Mouse (Mus musculus) stomach, postnatal 0 days (tissue): Measurements from ENCODE around the gene Spata32. TPM values are rescaled to one million over a fixed set of nuclear protein-coding genes. Genes with fewer than 3 reads are reported as not detected.

Source experiments
- ATAC-seq: fragments of 200-750 bp; cut with Nextera tagmentation; 2 replicates; pipeline ENCODE4 v1.8.0; 2017; ENCODE audit not compliant: low FRiP score, low TSS enrichment
- DNase-seq: peaks from one replicate; pipeline ENCODE4 v3.0.0-alpha.2; 2016; ENCODE audit warnings: low spot score
- H3K27ac ChIP-seq: fragments of 300-500 bp; sonication (generic); replicated peaks from 2 replicates; pipeline ENCODE4 v1.5.1; 2014; ENCODE audit warnings: mild to moderate bottlenecking, control low read depth
- H3K27me3 ChIP-seq: fragments of 300-500 bp; sonication (generic); 2 replicates; pipeline ENCODE4 v1.6.1; 2014; ENCODE audit warnings: low read length; ENCODE audit not compliant: control insufficient read depth, insufficient read depth
- H3K36me3 ChIP-seq: fragments of 300-500 bp; sonication (generic); 2 replicates; pipeline ENCODE4 v1.6.1; 2014; ENCODE audit warnings: low read length, mixed read lengths; ENCODE audit not compliant: control insufficient read depth, insufficient read depth
- H3K4me1 ChIP-seq: fragments of 300-500 bp; sonication (generic); replicated peaks from 2 replicates; pipeline ENCODE4 v1.6.1; 2014; ENCODE audit warnings: antibody characterized with exemption; ENCODE audit not compliant: control insufficient read depth, insufficient read depth
- H3K4me2 ChIP-seq: fragments of 300-500 bp; sonication (generic); replicated peaks from 2 replicates; pipeline ENCODE4 v1.6.1; 2014; ENCODE audit warnings: low read depth, mild to moderate bottlenecking, control low read depth, moderate library complexity
- H3K4me3 ChIP-seq: fragments of 300-500 bp; sonication (generic); 2 replicates; pipeline ENCODE4 v1.5.1; 2014; ENCODE audit warnings: low read depth, low read length, control low read depth
- H3K9ac ChIP-seq: fragments of 300-500 bp; sonication (generic); 2 replicates; pipeline ENCODE4 v1.6.1; 2014; ENCODE audit warnings: mild to moderate bottlenecking, low read length, control low read depth, mixed read lengths
- H3K9me3 ChIP-seq: fragments of 300-500 bp; sonication (generic); 2 replicates; pipeline ENCODE4 v1.6.1; 2016; ENCODE audit warnings: low read length; ENCODE audit not compliant: control insufficient read depth
- CTCF ChIP-seq: IDR thresholded peaks from 2 replicates; pipeline ENCODE4 v1.5.1; 2016; ENCODE audit warnings: antibody characterized with exemption, low read depth, mild to moderate bottlenecking, moderate library complexity
- EP300 ChIP-seq: optimal IDR thresholded peaks from 2 replicates; pipeline ENCODE3; 2016; ENCODE audit warnings: antibody characterized with exemption
- WGBS: fragments of 180-500 bp; shearing (Covaris S2); extraction: QIAGEN DNeasy Blood & Tissue Kit; methylation state at CpG from one replicate; pipeline ENCODE4 v1.1.7; 2014; 5-methylcytosine and 5-hydroxymethylcytosine counted together
- polyA plus RNA-seq: library from polyadenylated mRNA; unstranded; fragments of >200 nt; fragmentation: Nextera tagmentation; extraction: Ambion mirVana; gene quantifications from 2 replicates; pipeline ENCODE4 v1.2.1, GENCODE M21; 2015

Gene Spata32
- polyA plus RNA-seq, 1 experiment from 2014 or later, result not detected

DNA sequence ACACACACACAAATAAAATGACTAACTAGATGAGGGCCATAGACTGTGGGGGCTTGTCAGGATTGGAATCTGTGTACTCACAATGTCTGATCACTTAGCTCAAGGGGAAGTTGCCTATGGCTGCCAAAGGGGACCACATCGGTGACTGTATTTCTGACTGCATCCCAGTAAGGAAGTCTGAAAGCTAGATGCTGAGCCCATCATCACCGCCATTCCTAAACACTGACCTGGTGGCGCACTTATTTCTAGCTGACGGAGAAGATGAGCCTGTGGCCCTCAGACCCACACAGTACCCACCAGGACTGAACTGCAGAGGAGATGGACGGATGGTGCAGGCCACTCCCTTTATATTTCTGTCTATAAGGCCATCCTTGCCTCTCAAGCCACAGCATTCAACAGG, 41.8 kb upstream of the Spata32 start:
- no peak for DNase-seq
- Histone ChIP-seq H3K36me3 (no peaks in the 10 kb centered on the region), H3K4me2 (no peak overlapping the region), H3K27ac (no peak overlapping the region; the same call in 1 of the 2 replicates), H3K27me3 (no peaks in the 10 kb centered on the region), H3K9ac (no peak overlapping the region), H3K9me3 (no peaks in the 10 kb centered on the region), H3K4me3 (no peak overlapping the region), H3K4me1 (peaks cover 11% of the 10 kb centered on the region)
- 91% methylated on average over 5 of the region's 5 CpGs for WGBS
- TF ChIP-seq CTCF, result no peak
- no peak for ATAC-seq

GRCm38 (mm10) chr11:103257938-103258481, 39.8 kb upstream of the Spata32 start:
- no peak overlapping the region for H3K4me3 ChIP-seq
- no peak overlapping the region for H3K27ac ChIP-seq
- peaks cover 7% of the 10 kb centered on the region for H3K4me1 ChIP-seq
- H3K4me2 ChIP-seq, result no peak overlapping the region
- 68% methylated on average over 4 of the region's 4 CpGs for WGBS
- H3K9ac ChIP-seq, result no peak overlapping the region
- H3K27me3 ChIP-seq, result no peaks in the 10 kb centered on the region
- no peak for DNase-seq
- H3K9me3 ChIP-seq, result no peaks in the 10 kb centered on the region
- ATAC-seq, result no peak
- no peaks in the 10 kb centered on the region for H3K36me3 ChIP-seq
- no peak for TF ChIP-seq EP300
- no peak for TF ChIP-seq CTCF

GRCm38 (mm10) chr11:103253605-103254004, 35.4 kb upstream of the Spata32 start:
- no peak overlapping the region for H3K9ac ChIP-seq
- no peak overlapping the region for H3K27ac ChIP-seq
- no peaks in the 10 kb centered on the region for H3K4me1 ChIP-seq
- ATAC-seq (no peak), DNase-seq (no peak)
- 87% methylated on average over 5 of the region's 5 CpGs for WGBS
- no peaks in the 10 kb centered on the region for H3K27me3 ChIP-seq
- H3K9me3 ChIP-seq, result no peaks in the 10 kb centered on the region
- no peak for TF ChIP-seq EP300
- TF ChIP-seq CTCF, result no peak
- no peak overlapping the region for H3K4me2 ChIP-seq
- no peaks in the 10 kb centered on the region for H3K36me3 ChIP-seq
- H3K4me3 ChIP-seq, result no peak overlapping the region

DNA sequence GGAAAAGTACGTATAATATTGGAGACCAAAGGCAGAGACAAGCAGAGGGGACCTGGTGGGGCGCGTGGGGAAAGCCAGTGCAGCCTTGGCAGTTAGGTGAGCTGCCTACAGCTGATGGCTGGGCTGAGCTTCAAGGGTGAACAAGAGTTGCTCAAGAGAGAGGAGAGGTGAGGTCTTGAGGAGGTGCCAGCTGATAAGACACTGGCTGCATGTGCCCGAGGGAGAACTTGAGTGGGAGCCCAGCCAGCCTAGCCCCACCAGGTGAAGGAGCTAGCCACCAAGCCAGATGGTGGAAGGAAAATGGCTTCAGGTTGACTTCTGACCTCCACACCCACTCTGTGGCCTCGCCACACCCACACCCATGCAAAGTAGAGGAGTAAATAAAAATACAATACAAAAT, 34.1 kb upstream of the Spata32 start:
- ATAC-seq (no peak; the same call in 1 of the 2 replicates), DNase-seq (no peak)
- H3K36me3 ChIP-seq, result no peaks in the 10 kb centered on the region
- no peak overlapping the region for H3K9ac ChIP-seq
- H3K27ac ChIP-seq, result no peak overlapping the region
- H3K4me3 ChIP-seq, result no peak overlapping the region
- H3K9me3 ChIP-seq, result no peaks in the 10 kb centered on the region
- H3K4me1 ChIP-seq, result peaks cover 2% of the 10 kb centered on the region
- TF ChIP-seq CTCF (no peak), EP300 (no peak)
- H3K27me3 ChIP-seq, result no peaks in the 10 kb centered on the region
- H3K4me2 ChIP-seq, result no peak overlapping the region
- 85% methylated on average over 5 of the region's 5 CpGs for WGBS

GRCm38 (mm10) chr11:103250324-103250723, 32.1 kb upstream of the Spata32 start:
- DNase-seq (no peak), ATAC-seq (no peak)
- Histone ChIP-seq H3K4me2 (no peak overlapping the region), H3K9ac (no peak overlapping the region), H3K27me3 (no peaks in the 10 kb centered on the region), H3K9me3 (no peaks in the 10 kb centered on the region), H3K4me1 (peaks cover 14% of the 10 kb centered on the region), H3K4me3 (no peak overlapping the region), H3K27ac (no peak overlapping the region), H3K36me3 (no peaks in the 10 kb centered on the region)
- WGBS, result 73% methylated on average over 3 of the region's 3 CpGs
- TF ChIP-seq CTCF (no peak), EP300 (no peak)

- H3K27ac ChIP-seq, result peak overlapping the region; percentile 49
- no peak overlapping the region for H3K4me3 ChIP-seq
- H3K9ac ChIP-seq, result no peak overlapping the region
- ATAC-seq, result no peak
- H3K4me2 ChIP-seq, result no peak overlapping the region
- no peaks in the 10 kb centered on the region for H3K36me3 ChIP-seq
- no peak for TF ChIP-seq CTCF
- no peak for TF ChIP-seq EP300
- no peak for DNase-seq
- 64% methylated on average over 6 of the region's 6 CpGs for whole genome bisulfite sequencing
- no peaks in the 10 kb centered on the region for H3K27me3 ChIP-seq
- no peaks in the 10 kb centered on the region for H3K9me3 ChIP-seq
- peaks cover 14% of the 10 kb centered on the region for H3K4me1 ChIP-seq
Observed at GRCm38 (mm10) chr11:103249509-103249908, 31.3 kb upstream of the Spata32 start.
